Mouse (Mus musculus) thymus, postnatal 10 days (tissue): ENCODE results near the gene Sec22b.

Experiments
- DNase-seq, 2 experiments: peaks; one replicate each; pipeline ENCODE4 v3.0.0; 2021; ENCODE audit warnings: low spot score in 2 of 2

Gene Sec22b

DNA sequence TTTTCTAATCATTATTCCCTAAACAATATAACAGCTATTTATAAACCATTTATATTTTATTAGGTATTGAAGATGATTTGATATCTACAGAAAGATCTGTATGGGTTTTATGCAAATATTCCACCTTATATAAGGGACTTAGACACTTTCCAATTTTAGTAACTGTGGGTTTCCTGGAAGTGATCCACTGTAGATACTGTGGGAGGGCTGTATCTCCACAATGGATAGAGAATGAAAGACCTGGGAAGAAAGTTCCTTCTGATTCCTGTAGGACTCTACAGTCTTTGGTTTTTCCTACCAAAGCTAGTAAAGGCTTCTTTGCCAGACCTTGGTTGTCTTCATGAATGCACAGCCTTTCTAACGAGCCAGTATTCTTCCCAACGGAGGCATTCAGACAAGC lies 8.7 kb downstream of the Sec22b start:
- no peak for DNase-seq

DNA sequence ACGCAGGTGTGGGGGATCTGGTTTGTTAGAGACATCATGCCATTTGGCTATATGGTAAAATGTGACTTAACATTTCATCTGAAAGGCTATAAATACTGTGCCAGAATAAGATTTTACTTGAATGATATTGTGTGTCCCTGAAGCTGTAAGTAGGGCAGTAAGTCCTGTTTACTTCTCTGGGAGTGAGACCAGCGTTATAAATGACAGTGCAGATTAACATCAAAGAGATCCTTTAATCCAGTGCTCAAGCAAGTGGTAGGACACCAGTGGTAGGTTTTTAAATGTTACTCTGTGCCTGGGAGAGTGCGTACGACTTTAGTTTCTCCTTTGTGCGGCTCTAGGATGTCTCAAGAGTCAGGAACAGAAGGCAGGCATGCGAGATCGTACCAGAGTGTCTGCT lies 10.1 kb downstream of the Sec22b start:
- DNase-seq, result no peak

DNA sequence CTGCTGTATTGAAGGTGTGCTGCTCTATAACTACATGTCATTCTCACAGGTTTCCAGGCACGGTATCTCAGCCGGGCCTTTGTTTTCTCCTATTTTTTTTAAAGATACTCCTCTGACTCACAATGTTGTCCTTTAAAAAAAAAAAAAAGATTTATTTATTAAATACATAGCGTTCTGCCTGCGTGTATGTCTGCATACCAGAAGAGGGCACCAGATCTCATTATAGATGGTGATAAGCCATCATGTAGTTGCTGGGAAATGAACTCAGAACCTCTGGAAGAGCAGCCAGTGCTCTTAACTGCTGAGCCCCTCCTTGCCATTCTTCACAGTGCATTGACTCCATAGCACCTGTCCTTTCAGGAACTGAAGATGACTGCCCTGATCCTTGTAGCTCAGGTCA lies 14.1 kb downstream of the Sec22b start:
- no peak for DNase-seq

DNA sequence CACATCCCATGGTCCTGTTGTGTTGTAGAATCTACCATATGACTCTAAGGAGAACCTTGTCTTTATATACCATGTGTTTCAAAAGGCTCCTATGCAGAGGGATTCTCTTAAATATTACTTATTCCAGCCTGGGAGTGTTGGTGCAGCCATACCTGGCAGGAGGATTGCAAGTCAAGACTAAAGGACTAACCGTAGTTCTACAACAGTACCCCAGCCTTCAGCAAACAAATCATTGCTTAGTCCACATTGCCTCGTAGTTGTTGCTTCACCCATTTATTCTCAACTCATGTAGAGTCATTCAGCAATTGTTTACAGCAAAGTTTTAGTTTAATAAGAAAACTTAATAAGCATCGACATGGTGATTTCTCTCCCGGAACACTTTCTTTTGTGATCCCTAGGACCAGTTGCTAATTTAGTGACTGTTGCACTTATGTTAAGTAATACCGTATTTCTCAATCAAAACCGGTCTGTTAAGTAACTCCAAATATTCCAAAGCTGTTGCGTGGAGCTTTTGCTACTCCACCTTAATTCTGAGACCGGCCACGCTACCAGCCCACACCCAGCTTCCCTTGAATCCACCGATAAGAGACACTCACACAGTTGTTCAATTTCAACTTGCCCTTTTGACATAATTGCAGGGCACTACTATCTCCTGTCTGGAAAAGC lies 18.0 kb downstream of the Sec22b start:
- DNase-seq, result no peak

DNA sequence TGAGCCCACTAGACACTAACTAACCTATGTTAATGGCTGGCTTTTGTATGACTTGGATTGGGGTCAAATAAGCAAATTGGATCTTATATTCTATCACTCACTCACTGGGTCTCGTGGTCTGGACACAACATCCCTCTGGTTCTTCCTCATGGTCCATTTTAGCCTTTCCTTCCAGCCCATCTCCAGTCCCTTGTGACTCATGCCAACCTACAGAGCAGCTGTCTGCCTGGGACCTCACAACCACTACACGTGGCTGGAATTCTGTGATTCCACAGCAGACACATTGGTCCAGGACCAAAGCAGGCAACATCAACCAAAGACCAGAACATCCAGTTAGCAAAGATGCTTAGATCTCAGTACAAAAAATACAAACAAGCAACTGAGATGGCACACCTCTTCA lies 24.3 kb downstream of the Sec22b start:
- no peak for DNase-seq

DNA sequence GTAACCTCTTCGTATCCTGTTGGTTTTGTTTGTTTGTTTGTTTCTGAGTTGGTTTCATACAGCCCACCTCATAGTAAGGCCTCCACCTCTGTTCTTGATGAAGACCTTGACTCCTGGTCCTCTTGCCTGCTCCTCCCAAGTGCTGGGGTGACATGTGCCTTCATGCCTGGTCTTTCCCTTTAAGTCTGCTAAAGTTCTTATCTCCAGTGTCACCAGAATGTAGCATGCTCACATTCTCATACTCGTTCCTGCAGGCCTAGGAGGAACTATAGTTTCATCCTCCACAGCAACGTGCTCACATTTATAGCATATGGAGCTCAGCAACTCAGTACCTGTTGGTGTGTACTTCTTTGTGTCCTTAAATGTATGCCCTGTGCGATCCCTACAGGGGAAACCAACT lies 26.3 kb downstream of the Sec22b start:
- DNase-seq, result no peak

DNA sequence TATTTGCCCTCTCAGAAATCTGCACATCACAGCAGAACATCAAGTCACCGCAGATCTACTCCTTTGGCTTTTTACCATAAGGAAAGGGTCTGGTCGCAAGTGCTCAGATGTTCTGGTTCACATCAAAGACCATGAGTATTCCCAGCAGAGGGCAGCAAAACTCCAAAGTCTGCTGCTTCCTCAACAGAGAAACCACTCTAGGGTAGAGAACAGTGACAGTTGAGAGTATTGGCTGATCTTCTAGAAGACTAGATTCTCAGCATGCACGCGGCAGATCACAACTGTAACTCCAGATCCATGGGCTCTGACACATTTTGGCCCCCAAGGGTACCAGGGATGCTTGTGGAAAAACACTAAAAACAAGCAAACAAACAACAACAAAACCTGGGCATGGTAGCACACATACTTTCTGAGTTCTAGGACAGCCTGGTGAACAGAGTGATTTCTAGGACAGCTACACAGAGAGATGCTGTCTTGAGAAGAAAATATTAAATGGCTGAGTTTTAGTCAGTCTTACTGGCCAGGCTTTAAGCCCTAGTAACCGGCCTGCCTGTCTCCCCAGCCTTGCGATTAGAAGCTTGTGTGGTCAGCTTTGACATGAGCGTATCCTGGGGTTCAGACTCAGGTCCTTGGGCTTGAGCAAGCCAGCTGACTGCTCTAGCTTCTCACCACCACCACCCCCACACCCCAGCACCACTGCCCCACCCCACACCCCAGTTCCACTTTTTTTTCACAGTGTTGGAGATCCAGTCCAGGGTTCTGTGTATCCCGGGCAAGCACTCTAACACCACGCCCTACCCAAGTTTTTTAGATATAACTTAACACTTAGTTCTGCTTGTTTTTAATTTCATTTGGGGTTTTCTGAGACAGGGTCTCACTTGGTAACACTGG lies 28.2 kb downstream of the Sec22b start:
- peak; percentile 67 to 85 for DNase-seq

DNA sequence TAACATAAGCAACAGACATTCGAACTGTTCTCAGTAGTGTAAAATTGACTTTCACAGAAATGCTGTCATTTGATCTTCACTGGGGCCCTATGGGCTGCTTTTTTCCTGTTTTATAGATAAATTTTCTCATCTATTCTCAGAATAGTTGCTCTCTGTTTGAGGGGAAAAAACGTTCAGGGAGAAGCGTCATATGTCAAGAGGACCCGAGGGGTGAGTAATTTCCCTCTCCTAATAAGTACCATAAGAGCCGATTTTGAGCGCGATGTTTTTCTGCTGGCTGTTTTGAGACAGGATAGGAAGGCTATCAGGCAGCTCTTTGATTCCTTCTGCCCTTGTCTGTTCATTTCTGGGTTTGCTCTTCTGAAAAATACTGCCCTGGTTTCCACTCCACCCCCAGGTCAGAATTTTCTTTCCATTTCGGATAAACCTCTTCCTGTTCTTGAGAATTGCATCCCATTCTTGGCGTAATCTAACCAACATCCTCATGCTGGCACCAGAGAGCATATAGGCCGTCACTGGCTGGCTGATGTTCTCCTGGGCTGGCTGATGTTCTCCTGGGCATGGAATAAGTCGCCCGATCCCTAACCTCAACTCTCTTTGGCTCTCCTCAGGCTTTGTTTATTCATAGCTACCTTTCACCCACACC lies 29.3 kb downstream of the Sec22b start:
- no peak for DNase-seq

DNA sequence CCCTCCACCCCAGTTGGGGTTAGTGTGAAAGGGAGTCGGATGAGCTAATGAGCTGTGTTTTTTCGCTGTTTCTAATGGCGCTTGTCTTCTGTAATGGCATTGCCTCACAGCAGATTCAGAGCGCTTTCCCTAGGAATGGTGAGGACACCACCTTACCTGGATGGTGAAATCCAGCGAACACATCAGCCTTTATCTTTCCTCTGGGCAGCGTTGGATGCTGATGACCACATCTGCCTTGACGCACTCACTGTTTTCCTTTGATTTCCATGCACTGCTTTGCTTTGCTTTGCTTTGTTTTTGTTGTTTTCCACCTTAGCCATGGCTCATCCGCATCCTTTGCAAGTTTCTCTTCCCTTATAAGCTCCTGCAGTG lies 29.8 kb downstream of the Sec22b start:
- DNase-seq, result no peak

DNA sequence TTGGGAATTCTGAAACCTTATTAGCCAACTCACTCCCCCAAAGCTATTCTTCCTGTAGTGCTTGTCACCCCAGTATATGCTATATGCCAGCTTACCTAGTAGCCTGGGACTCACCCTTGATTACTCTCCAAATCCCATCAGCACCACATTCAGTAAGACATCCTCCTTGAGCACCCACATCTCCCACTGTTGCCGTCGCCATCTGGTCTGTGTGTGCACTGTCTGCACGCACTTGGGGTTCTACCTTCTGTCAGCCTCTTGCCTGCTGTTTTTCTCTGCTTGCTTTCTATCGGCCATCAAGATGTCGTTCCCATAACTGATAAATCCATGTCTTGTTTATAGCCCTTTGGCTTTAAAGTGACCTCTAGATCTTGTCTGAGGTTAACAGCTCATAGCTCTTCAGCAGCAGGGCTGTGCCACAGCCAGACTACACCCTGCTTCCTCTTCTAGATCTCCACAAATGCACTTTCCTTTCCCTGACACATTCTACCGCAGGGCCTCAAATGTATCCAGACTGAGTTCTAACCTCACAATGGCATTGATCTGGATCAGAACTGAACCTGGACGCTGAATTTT lies 30.4 kb downstream of the Sec22b start:
- no peak for DNase-seq

DNA sequence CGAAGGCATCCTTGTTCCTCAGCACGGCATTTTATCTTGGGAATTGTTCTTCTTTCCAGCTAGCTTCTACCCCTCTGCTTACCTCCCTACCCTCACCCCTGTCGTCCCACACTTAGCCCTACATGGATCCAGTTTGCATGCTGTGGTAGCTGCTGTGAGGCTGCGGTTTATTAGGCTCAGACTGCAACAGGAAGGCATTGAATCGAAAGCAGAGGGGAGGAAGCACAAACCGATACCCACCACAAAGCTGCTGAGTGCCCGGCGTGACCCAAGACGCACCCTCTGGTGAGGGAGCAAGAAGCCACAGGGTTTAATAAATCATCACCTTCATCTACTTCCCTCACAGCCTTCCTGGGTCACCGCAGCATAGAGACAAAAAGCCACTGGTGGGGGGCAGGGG lies 31.1 kb downstream of the Sec22b start:
- DNase-seq, result peak in 1 of 2 experiments; percentile 20

DNA sequence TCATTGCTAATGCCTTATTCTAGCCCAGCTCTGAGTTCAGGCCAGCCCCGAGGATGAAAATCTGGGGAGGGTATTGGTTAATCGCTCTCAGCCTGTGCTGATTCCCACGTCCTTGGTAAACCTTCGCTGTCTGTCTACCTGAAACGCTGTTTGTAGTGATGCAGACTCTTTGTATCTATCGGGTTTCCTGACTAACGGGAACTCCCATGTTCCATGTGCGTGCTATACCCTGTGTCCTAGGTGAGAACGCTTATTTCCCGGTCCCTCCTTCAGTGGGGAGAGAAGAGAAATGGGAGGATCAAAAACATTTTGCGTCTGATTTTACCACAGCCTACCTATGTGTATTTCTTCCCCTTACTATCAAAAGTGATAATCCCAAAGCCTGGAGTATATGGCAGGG lies 31.8 kb downstream of the Sec22b start:
- DNase-seq, result no peak

DNA sequence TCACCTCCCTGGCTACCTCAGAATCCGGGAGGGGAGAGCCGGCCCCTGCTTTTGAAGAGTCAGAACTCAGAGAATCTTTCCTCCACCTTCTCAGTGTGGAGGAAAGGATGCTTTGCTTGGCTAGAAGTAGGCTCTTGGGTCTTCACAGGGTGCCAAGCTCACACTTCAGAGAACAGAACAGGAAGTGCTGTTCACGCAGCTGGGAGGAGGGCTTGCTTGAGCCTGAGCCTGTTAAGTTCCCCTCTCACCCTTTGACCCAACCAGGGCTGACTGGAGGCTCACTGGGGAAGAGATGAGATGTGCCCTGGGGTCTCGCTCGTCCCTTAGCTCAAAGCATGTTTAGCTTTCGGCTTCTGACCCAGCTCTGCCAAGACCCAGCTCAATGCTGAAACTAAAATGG lies 32.3 kb downstream of the Sec22b start:
- DNase-seq, result peak; percentile 54 to 58

DNA sequence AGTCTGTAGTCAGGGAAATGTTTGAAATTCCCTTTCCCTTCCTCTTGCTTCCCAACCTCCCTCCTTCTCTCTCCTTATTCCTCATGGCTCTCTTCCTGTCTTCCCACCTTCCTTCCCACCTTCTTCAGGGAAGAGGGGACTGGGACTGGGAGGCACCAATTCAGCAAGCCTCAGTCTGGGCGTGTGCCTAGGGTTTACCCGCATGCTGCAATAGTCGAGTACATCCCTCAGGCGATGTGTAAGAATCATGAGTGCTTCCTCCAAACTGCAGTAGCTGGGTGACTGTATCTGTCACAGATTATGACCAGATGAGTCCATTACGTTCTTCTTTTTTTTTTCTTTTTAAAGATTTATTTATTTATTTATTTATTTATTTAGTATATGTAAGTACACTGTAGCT lies 32.8 kb downstream of the Sec22b start:
- no peak for DNase-seq

DNA sequence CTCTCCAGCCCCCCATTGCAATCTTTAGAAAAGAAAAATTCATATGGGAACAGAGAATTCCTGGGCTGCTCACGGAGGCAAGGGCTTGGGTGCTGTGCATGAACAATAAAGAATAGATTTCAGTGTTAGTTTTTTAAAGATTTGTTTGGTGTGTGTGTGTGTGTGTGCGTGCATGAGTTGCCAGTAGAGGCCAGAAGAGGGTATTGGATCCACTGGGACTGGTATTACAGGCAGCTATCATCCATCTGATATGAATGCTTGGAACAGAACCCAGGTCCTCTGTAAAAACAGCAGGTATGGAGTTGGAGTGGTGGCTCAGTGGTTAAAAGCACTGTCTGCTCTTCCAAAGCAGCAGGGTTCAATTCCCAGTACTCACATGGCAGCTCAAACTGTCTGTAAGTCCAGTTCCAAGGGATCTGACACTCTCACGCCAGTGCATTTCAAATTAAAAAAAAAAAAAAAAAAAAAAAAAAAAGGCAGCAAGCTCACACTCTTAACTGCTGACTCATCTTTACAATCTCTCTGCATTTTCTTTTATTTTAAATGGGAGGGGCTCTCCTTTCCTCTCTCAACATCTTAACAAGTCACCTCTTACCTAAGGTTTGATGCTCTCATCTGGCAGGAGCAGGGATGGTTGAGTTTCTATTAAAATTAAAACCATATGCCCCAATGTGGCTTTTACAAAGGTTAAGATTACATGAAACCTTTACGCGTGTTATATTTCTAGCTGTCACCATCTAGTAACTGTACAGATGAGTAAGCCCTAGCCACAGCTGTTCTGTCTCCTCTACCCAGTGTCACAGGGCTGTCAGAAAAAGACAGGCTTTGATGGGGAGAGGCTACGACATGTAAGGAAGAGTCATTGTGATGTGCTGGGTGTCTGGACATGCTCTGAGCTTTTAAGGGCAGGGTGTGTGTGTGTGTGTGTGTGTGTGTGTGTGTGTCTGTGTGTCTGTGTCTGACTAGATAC lies 33.6 kb downstream of the Sec22b start:
- DNase-seq, result no peak

DNA sequence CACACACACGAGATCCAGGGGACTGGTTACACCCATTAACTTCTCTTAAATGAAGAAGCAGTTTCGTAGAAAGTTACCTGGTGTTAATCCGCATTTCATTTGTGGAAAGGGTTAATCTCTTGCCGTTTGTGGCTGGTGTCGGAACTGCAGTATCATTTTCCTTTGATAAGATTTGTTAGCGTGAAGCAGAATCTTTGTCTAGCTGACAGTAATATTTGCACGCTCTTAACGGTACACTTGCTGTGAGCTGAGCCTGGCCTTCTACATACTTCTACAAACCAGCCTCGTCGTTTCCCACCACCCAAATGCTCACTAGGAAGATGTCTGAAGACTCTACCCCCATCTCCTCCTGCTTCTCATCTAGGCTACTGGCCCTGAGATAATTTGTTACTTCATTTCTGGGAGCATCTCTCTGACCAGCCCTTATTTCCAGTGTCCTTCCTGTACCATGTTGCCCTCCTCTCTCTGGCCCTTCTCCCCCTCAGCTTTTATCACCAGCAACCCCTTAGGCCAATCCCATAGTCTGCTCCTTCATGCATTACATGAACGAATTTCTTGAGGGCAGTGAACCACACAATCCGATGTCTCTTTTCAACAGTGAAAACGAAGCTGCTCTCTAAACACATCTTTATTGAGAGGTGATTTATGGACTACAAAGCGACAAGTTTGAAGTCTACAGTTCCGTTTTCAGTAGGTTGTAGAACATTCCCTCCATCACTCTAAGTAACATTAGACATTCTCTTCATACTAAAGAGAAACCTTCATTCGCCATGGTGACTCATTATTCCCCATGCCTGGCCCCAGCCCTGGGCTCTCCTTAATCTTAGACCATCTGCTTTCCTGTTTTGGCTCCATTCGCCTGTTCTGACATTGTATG lies 36.3 kb downstream of the Sec22b start:
- no peak for DNase-seq

DNA sequence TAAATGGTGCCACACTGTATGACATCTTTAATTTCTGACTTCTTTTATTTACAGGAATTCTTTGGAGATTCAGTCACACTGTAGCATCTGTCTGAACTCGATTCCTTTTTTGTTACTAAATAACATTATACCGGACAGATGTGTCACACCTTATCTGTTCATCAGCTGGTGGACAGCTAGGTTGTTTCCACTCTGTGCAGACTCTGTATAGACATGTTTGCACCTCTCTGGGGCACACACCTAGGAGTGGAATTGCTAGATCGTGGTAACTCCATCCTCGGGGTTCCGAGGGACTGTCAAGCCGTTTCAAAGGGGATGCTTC lies 36.9 kb downstream of the Sec22b start:
- no peak for DNase-seq

DNA sequence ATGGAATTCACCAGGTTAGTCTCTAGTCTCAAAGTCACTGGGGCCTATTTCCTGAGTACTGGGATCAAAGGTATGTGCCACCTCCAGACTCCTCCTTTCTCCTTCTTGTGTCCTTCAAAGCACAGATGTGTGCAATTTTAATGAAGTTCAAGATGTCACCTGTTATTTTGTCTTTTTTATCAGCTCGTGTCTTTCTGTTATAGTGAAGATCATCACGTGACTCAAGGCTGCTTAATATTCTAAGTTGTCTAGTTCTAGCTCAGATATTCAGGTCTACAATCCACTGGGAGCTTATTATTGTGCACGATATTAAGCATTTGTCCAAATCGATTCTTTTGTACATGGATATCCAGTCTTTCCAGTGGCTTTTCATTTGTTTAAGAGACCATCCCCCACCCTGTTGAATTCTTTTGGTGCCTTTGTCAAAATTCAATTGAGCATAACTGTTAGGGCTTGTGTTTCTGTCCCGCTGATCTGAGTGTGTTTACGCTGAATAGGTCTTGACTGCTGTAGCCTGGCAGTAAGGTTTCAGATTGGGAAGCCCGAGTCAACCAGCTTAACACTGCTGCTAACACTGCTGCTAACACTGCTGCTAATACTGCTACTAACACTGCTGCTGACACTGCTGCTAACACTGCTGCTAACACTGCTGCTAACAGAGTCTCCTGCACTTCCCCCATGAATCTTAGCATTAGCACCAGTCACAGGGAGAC lies 38.0 kb downstream of the Sec22b start:
- DNase-seq, result no peak

DNA sequence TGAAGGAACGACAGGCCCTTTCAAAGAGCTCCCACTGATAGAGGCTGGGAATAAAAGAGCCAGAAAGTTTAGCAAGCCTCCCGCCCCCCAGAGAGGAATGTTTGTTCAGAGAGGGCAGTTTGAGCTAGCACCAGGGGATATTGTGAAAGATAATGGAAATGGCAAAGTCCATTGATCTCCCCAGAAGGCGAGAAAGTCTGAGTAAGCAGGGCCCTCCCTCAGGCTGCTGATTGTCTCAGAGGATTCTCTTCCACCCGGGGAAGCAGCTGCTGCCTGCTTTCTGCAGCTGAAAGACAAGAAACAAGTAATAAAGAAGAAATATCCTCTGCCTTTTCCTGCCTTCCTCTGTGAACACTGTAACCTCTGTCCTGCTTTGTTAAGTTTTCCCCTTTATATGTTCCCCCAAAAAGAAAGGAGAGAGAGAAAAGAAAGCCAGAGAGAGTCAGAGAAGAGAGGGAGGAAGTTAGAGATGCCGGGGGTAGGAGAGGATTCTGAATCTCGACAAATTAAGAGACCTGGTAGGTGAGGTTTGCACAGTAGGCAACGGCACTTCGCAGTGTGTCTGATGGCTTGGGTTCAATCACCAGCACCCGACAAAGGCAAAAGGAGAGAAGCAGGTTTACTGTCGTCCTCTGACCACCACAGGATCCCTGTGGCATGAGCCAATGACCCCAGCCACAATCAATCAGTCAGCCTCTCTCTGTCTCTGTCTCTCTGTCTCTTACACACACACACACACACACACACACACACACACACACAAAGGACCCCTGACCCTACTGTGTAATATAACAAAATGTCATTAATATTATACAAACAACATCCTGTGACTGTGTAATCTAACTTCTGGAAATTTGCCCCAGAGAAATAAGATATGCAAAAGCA lies 38.9 kb downstream of the Sec22b start:
- DNase-seq, result no peak
